Mouse (Mus musculus): ENCODE data around the gene Sft2d1.
A peak's percentile ranks its signal among the peaks of the same experiment; 100 is the strongest.

The Sft2d1 gene

DNA sequence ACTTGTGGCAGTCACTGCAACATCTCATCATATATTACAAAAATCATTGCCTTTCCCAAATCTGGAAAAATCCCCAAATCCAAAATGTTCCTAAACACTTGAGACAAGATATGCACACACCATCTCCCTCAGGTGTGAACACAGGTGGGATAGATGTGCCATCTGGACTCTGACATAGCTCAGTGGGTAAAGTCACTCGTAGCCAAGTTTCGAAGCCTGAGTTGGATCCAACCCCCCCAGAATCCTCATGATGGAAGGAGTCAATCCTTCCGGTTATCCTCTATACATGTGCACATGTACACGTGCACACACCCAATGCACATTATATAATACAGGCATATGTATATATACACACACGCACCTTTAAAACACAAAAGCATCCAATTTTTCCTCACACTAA is 50.0 kb downstream of the Sft2d1 start:
- DNase-seq (ENCODE audit: low read depth in 2 of 2, low spot score in 2 of 2): no peak

DNA sequence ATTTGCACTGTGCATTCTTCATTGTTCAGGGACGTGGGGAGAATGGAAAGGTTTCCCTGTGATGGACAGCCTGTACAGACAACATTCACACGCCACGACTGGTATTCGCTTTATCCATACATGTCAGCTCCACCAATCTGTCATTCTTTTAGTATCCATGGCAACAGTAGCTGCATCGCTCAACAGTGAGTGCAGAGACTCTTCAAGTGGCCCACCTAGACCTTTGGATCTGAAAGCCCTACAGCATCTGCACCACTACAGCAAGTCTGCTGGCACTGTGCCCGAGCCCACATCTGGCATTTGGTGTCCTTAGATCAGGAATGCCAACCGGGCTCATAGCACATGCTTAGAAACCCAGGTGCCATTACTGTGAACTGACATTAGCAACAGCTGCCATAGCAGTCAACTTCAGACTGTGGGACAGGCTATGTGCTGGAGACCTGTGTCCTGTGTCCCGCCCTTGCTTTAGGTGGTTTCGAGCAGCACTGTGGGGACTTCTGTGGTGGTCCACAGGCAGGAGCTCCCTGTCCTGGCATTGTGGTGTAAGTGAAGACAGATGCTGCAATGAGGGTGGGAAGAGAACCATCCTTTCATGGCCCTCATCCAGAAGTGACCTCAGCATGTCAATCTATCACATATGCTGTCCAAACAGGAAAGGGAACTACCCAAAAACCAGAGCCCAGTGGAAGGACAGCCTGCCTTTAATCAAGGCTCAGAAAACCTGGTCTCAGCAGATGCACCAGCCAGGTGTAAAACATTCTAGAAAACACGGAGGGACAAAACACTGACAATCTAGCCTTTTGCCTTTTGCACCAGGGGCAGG is 50.6 kb downstream of the Sft2d1 start:
- no peak for DNase-seq (ENCODE audit: low read depth in 2 of 2, low spot score in 2 of 2)

DNA sequence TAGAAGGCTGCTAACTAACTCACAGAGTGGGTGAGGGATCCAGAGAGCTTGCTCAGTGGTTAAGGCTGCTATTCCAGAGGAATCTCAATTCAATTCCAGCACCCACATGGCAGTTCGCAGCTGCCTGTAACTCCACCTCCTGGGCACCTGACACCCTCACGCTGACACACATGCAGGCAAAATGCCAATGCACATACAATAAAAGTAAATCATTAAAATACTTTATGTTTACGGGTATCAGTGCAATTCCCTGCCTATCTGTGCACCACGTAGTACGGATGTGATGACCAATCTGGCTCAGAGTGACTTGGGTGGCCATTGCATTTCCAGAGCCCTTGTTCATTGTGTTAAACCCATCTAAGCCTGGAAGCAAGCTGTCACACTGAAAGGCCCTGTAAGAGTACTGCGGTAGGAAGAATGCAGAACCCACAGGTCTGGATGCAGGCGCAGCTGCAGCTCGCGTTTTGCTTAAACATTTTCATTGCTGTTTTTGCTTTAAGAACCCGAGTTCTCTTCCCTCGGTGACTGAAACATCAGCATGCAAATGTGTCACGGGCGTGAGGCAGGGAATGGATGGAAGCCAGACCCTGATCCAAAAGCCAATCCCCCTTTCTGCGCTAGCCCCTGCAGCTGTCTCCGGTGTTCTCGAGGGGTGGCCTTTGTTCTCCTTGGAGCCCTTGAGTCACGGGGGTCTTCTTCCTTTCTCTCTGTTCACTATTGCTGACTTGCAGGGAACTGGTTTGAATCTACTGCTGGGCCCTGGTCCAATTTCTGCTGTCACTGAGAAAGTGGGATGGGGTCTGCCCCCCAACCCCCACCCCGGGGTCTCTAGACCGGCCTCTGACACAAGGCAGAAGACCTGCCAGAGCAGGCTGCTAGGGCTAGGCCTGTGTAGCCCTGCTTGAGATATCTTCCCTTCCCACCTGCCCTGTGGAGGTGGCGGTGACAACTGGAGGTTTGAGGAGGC is 56.9 kb downstream of the Sft2d1 start:
- DNase-seq (ENCODE audit: low read depth in 2 of 2, low spot score in 2 of 2): no peak

DNA sequence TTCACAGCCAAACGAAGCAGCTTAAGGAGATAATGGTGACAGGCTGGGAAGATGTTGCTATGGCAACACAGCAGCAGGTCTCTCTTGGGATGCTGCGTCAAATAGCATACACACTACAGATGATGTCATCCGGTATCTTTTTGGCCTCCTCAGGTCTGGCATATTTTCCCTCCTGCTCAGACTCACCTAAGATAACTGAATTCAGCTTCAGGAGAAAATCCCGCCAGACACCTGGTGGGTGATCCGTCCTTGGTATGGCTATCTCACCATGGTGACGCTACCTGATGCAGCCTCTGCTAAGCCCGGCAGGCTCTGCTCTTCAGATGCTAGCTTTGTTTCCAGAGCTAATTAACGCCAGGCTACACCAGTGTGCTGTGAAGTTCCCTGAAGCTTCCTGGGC is 57.7 kb downstream of the Sft2d1 start:
- DNase-seq (ENCODE audit: low read depth in 2 of 2, low spot score in 2 of 2): no peak

DNA sequence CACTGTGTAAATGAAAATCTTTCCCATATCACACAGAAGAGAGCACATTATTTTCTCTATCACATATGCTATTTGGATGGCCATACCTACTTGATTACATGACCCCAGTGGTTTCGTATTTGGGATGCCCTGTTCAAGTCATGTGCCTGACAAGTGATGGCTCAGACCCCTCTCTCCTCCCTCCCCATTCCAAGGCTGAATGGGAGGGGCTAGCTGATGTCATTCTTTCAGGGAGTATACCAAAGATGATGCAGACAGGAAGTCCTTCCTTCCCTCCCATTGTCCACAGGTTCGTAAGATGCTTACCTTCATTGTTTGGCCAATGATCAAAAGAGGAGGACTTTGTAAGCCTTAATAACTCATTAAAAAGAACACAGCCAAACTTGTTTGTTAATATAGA is 58.3 kb downstream of the Sft2d1 start:
- DNase-seq (ENCODE audit: low read depth in 2 of 2, low spot score in 2 of 2): no peak

DNA sequence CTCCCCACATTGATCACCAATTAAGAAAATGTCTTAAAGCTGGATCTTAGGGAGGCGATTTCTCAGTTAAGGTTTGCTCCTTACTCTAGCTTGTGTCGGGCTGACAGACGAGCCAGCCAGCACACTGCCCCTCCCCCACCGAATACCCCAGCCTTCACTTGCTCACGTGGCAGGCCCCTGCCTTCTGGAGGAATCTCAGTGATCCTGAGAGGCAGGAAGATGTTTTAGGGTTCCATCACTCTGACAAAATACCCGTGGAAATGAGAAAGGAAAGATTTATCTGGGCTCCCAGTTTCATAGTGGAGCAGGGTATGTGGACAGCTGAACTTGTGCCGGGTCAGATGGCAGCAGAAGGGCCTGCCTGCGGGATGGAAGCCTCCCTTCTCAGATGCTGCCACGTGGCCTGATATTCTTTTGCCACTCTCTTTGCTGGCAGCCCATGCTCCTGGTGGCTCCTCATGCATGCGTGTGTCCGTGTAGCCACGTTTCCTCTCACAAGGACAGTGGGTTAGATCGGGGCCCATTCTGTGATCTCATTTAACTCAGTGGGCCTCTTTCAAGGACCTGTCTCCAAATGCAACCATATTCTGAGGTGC is 59.8 kb downstream of the Sft2d1 start:
- no peak for DNase-seq (ENCODE audit: low read depth in 2 of 2, low spot score in 2 of 2)

DNA sequence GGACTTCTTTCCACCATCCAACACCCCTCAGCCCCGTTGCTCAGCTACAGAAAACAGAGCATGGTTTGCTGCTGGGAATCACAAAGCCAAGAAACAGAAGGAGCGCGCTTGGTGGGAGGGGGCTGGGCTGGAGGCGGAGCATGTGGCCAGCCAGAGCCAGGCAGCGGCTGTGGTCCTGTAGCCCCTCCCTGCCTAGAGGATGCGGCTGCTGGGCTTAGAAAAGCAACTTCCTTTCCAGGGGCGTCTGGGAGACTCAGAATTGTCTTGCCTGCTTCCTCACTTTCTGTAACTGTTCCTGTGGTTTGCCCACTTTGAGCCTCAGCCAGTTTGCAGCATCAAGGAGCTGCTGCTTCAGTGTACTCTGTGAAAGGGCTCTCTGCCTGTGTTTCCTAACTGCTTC is 60.9 kb downstream of the Sft2d1 start:
- DNase-seq (ENCODE audit: low read depth in 2 of 2, low spot score in 2 of 2): peak; percentile 46 to 55

DNA sequence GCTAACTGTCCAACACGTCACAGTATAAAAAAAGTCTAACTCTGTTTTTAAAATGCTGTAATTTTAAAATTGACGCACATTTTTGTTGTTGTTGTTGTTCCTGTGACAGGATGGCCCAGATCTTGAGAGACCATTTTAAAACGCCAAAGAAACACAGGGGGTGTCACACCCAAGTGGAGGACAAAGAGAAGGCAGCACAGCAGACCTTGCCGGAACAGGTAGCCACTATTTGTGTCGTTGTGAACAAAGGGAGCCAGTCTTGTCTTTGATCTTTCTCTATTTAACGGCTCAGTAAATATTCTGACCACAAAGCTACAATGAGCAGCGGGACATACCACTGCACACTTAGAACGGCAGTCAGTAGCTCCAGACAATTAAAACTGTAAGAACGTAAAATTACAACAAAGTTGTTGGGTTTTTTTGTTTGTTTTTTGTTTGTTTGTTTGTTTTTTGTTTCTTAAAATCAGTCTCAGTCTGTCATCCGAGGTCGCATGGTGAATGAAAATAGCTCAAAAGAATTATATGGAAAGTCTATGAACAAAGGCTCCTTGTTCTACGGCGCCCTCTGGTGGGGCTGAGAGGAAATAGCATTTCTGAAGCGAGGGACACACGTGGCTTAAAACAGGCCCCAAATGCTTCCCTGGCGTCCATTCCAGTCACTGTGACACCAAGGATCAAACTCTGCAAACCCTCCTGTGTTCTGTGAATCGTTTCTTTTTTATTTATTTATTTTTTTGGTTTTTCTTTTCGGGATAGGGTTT is 61.6 kb downstream of the Sft2d1 start:
- DNase-seq (ENCODE audit: low read depth in 2 of 2, low spot score in 2 of 2): peak; percentile 66 to 77

Data from CD8-positive naive resting alpha-beta T cell, adult 2 months (primary cell).